Mouse (Mus musculus): ENCODE data around the gene Rnf208. TPM values are rescaled to one million over a fixed set of nuclear protein-coding genes. Genes with fewer than 3 reads are reported as not detected.
A peak's percentile ranks its signal among the peaks of the same experiment; 100 is the strongest.

Gene Rnf208
- polyA plus RNA-seq, 1 experiment from 2014 or later, result 19.8 TPM

- 89% methylated on average over 2 of the region's 2 CpGs for WGBS
- no peaks in the 10 kb centered on the region for H3K27me3 ChIP-seq (ENCODE audit: control insufficient read depth, insufficient read depth, low read length)
- H3K9ac ChIP-seq (ENCODE audit: low read depth, low read length), result no peak overlapping the region
- H3K9me3 ChIP-seq (ENCODE audit: control insufficient read depth, low read length), result no peaks in the 10 kb centered on the region
- no peaks in the 10 kb centered on the region for H3K4me1 ChIP-seq (ENCODE audit: control insufficient read depth, insufficient read depth, low read length)
- H3K36me3 ChIP-seq (ENCODE audit: control insufficient read depth, insufficient read depth, low read length), result peaks cover 73% of the 10 kb centered on the region
- ATAC-seq (ENCODE audit: low FRiP score, low TSS enrichment), result no peak
- no peak overlapping the region for H3K4me3 ChIP-seq (ENCODE audit: low read length)
- H3K4me2 ChIP-seq (replicated peaks; ENCODE audit: low read depth, low read length), result no peak overlapping the region
- H3K27ac ChIP-seq (ENCODE audit: low read depth, low read length), result no peak overlapping the region
Observed at GRCm38 (mm10) chr2:25200631-25201030, 41.4 kb upstream of the Rnf208 start.

- H3K9ac ChIP-seq (ENCODE audit: low read depth, low read length), result no peak overlapping the region
- no peak overlapping the region for H3K27ac ChIP-seq (ENCODE audit: low read depth, low read length)
- ATAC-seq (ENCODE audit: low FRiP score, low TSS enrichment), result no peak; the same call in 1 of the 2 replicates
- H3K27me3 ChIP-seq (ENCODE audit: control insufficient read depth, insufficient read depth, low read length), result no peaks in the 10 kb centered on the region
- no peak overlapping the region for H3K4me3 ChIP-seq (ENCODE audit: low read length)
- WGBS, result 68% methylated on average over 4 of the region's 4 CpGs
- peaks cover 93% of the 10 kb centered on the region for H3K36me3 ChIP-seq (ENCODE audit: control insufficient read depth, insufficient read depth, low read length)
- no peaks in the 10 kb centered on the region for H3K4me1 ChIP-seq (ENCODE audit: control insufficient read depth, insufficient read depth, low read length)
- no peaks in the 10 kb centered on the region for H3K9me3 ChIP-seq (ENCODE audit: control insufficient read depth, low read length)
- no peak overlapping the region for H3K4me2 ChIP-seq (replicated peaks; ENCODE audit: low read depth, low read length)
Observed at GRCm38 (mm10) chr2:25203631-25204214, 38.3 kb upstream of the Rnf208 start.

- H3K9me3 ChIP-seq (ENCODE audit: control insufficient read depth, low read length), result no peaks in the 10 kb centered on the region
- WGBS, result 83% methylated on average over 1 of the region's 1 CpGs
- H3K27ac ChIP-seq (ENCODE audit: low read depth, low read length), result no peak overlapping the region
- no peak for ATAC-seq (ENCODE audit: low FRiP score, low TSS enrichment)
- H3K27me3 ChIP-seq (ENCODE audit: control insufficient read depth, insufficient read depth, low read length), result no peaks in the 10 kb centered on the region
- no peak overlapping the region for H3K4me3 ChIP-seq (ENCODE audit: low read length)
- H3K36me3 ChIP-seq (ENCODE audit: control insufficient read depth, insufficient read depth, low read length), result peaks cover 59% of the 10 kb centered on the region
- no peak overlapping the region for H3K9ac ChIP-seq (ENCODE audit: low read depth, low read length)
- no peak overlapping the region for H3K4me2 ChIP-seq (replicated peaks; ENCODE audit: low read depth, low read length)
- peaks cover 15% of the 10 kb centered on the region for H3K4me1 ChIP-seq (ENCODE audit: control insufficient read depth, insufficient read depth, low read length)
Observed at GRCm38 (mm10) chr2:25207593-25207992, 34.5 kb upstream of the Rnf208 start.

GRCm38 (mm10) chr2:25210686-25211085 lies 31.4 kb upstream of the Rnf208 start:
- Histone ChIP-seq H3K4me2 (replicated peaks; ENCODE audit: low read depth, low read length) (peak overlapping the region; percentile 90), H3K36me3 (ENCODE audit: control insufficient read depth, insufficient read depth, low read length) (peaks cover 28% of the 10 kb centered on the region), H3K9me3 (ENCODE audit: control insufficient read depth, low read length) (no peaks in the 10 kb centered on the region), H3K4me3 (ENCODE audit: low read length) (peak overlapping the region; percentile 92), H3K27me3 (ENCODE audit: control insufficient read depth, insufficient read depth, low read length) (no peaks in the 10 kb centered on the region), H3K9ac (ENCODE audit: low read depth, low read length) (peak overlapping the region; percentile 92), H3K4me1 (ENCODE audit: control insufficient read depth, insufficient read depth, low read length) (peaks cover 15% of the 10 kb centered on the region), H3K27ac (ENCODE audit: low read depth, low read length) (peak overlapping the region; percentile 87)
- no peak for ATAC-seq (ENCODE audit: low FRiP score, low TSS enrichment)
- under 1% methylated on average over 24 of the region's 24 CpGs for WGBS

- WGBS, result under 1% methylated on average over 44 of the region's 44 CpGs
- Histone ChIP-seq H3K4me2 (replicated peaks; ENCODE audit: low read depth, low read length) (peak within 1 kb of the TSS; percentile 90), H3K9me3 (ENCODE audit: control insufficient read depth, low read length) (no peaks in the 10 kb centered on the region), H3K27ac (ENCODE audit: low read depth, low read length) (peak within 1 kb of the TSS; percentile 87), H3K27me3 (ENCODE audit: control insufficient read depth, insufficient read depth, low read length) (no peaks in the 10 kb centered on the region), H3K9ac (ENCODE audit: low read depth, low read length) (peak within 1 kb of the TSS; percentile 92), H3K4me1 (ENCODE audit: control insufficient read depth, insufficient read depth, low read length) (peaks cover 15% of the 10 kb centered on the region), H3K4me3 (ENCODE audit: low read length) (peak within 1 kb of the TSS; percentile 92), H3K36me3 (ENCODE audit: control insufficient read depth, insufficient read depth, low read length) (peaks cover 23% of the 10 kb centered on the region)
- ATAC-seq (ENCODE audit: low FRiP score, low TSS enrichment), result peak; percentile 96
Observed at GRCm38 (mm10) chr2:25211121-25211670, 30.9 kb upstream of the Rnf208 start, which contains the start of gene Nelfb. Gene Nelfb (minus strand): TSS chr2:25211489.

- Histone ChIP-seq H3K36me3 (ENCODE audit: control insufficient read depth, insufficient read depth, low read length) (peaks cover 7% of the 10 kb centered on the region; the same call in 1 of the 2 replicates), H3K9ac (ENCODE audit: low read depth, low read length) (no peak overlapping the region), H3K4me1 (ENCODE audit: control insufficient read depth, insufficient read depth, low read length) (peaks cover 15% of the 10 kb centered on the region), H3K27me3 (ENCODE audit: control insufficient read depth, insufficient read depth, low read length) (no peaks in the 10 kb centered on the region), H3K27ac (ENCODE audit: low read depth, low read length) (no peak overlapping the region), H3K9me3 (ENCODE audit: control insufficient read depth, low read length) (no peaks in the 10 kb centered on the region), H3K4me3 (ENCODE audit: low read length) (no peak overlapping the region), H3K4me2 (replicated peaks; ENCODE audit: low read depth, low read length) (no peak overlapping the region)
- 62% methylated on average over 23 of the region's 23 CpGs for WGBS
- no peak for ATAC-seq (ENCODE audit: low FRiP score, low TSS enrichment)
Observed at GRCm38 (mm10) chr2:25213266-25213865, 28.7 kb upstream of the Rnf208 start.

DNA sequence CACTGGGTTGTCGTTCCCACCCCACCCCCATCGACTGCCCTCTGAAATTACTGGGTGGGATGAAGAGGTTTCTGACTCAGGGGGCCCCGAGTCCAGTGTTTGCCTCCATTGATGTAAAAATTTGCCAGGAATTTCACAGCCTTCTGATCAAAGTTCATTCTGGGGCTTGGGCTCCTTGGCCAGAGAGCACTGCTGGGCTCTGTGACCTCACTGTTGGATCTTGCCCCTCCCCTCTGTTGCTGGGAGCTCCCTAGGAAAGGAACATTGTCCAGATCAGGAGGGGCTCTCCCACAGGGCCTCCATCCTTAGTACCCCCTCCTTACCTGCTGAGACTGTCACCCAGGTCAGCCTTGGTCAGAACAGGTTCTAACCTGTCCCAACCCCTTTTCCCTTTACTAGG lies 27.6 kb upstream of the Rnf208 start, which contains the start of gene Stpg3:
Gene Stpg3 (minus strand): TSS at position 194 of the 400 bp plus-strand sequence.
- no peaks in the 10 kb centered on the region for H3K27me3 ChIP-seq (ENCODE audit: control insufficient read depth, insufficient read depth, low read length)
- H3K9ac ChIP-seq (ENCODE audit: low read depth, low read length), result no peak within 1 kb of the TSS
- H3K36me3 ChIP-seq (ENCODE audit: control insufficient read depth, insufficient read depth, low read length), result no peaks in the 10 kb centered on the region
- WGBS, result 55% methylated on average over 3 of the region's 3 CpGs
- peaks cover 10% of the 10 kb centered on the region for H3K4me1 ChIP-seq (ENCODE audit: control insufficient read depth, insufficient read depth, low read length)
- H3K4me3 ChIP-seq (ENCODE audit: low read length), result no peak within 1 kb of the TSS
- no peak within 1 kb of the TSS for H3K4me2 ChIP-seq (replicated peaks; ENCODE audit: low read depth, low read length)
- H3K27ac ChIP-seq (ENCODE audit: low read depth, low read length), result no peak within 1 kb of the TSS
- ATAC-seq (ENCODE audit: low FRiP score, low TSS enrichment), result no peak
- no peaks in the 10 kb centered on the region for H3K9me3 ChIP-seq (ENCODE audit: control insufficient read depth, low read length)

- H3K4me2 ChIP-seq (replicated peaks; ENCODE audit: low read depth, low read length), result no peak overlapping the region
- no peaks in the 10 kb centered on the region for H3K9me3 ChIP-seq (ENCODE audit: control insufficient read depth, low read length)
- peaks cover 8% of the 10 kb centered on the region; the same call in 1 of the 2 replicates for H3K36me3 ChIP-seq (ENCODE audit: control insufficient read depth, insufficient read depth, low read length)
- H3K4me3 ChIP-seq (ENCODE audit: low read length), result no peak overlapping the region
- H3K9ac ChIP-seq (ENCODE audit: low read depth, low read length), result no peak overlapping the region
- 49% methylated on average over 2 of the region's 2 CpGs for WGBS
- ATAC-seq (ENCODE audit: low FRiP score, low TSS enrichment), result no peak
- H3K4me1 ChIP-seq (ENCODE audit: control insufficient read depth, insufficient read depth, low read length), result no peaks in the 10 kb centered on the region
- no peak overlapping the region for H3K27ac ChIP-seq (ENCODE audit: low read depth, low read length)
- no peaks in the 10 kb centered on the region for H3K27me3 ChIP-seq (ENCODE audit: control insufficient read depth, insufficient read depth, low read length)
Observed at GRCm38 (mm10) chr2:25217666-25218065, 24.4 kb upstream of the Rnf208 start.

- Histone ChIP-seq H3K4me2 (replicated peaks; ENCODE audit: low read depth, low read length) (no peak within 1 kb of the TSS), H3K27ac (ENCODE audit: low read depth, low read length) (no peak within 1 kb of the TSS), H3K9ac (ENCODE audit: low read depth, low read length) (no peak within 1 kb of the TSS), H3K4me3 (ENCODE audit: low read length) (no peak within 1 kb of the TSS), H3K36me3 (ENCODE audit: control insufficient read depth, insufficient read depth, low read length) (peaks cover 11% of the 10 kb centered on the region; the same call in 1 of the 2 replicates), H3K27me3 (ENCODE audit: control insufficient read depth, insufficient read depth, low read length) (no peaks in the 10 kb centered on the region), H3K9me3 (ENCODE audit: control insufficient read depth, low read length) (no peaks in the 10 kb centered on the region), H3K4me1 (ENCODE audit: control insufficient read depth, insufficient read depth, low read length) (peaks cover 3% of the 10 kb centered on the region)
- no peak for ATAC-seq (ENCODE audit: low FRiP score, low TSS enrichment)
Observed at GRCm38 (mm10) chr2:25218445-25218844, 23.6 kb upstream of the Rnf208 start, which contains the start of gene Fam166a. Gene Fam166a (plus strand): TSS chr2:25218745.

Data from kidney, embryonic 14.5 days (tissue).